Comparison of ENCODE assay signal across 18 mouse cellular contexts in genomic region chr3:9476336-9476735, GRCm38 (mm10).
"Had no signal": no experiment of that assay in that cellular context is flagged by ENCODE, and none has a peak within 500 bp of the region (broad histone marks: within the 10 kb centered on the region; RNA-seq: fewer than 3 reads in every experiment).

No protein-coding gene starts in this region.

- DNase-seq: liver, postnatal 0 days; lung, adult 2 months; lung, postnatal 14 days; lung, postnatal 36 days; midbrain, embryonic 14.5 days; right cerebral cortex, postnatal 14 days; thymus, adult 2 months; thymus, postnatal 25 days; thymus, postnatal 4 days had no signal

- H3K9me3 ChIP-seq: lung, embryonic 15.5 days; midbrain, embryonic 12.5 days; neural tube, embryonic 12.5 days; stomach, embryonic 15.5 days had no signal

- H3K27ac ChIP-seq: lung, embryonic 15.5 days; macrophage; midbrain, embryonic 12.5 days; neural tube, embryonic 12.5 days; stomach, embryonic 15.5 days; stomach, postnatal 0 days had no signal

- ATAC-seq: liver, postnatal 0 days; lung, postnatal 0 days; midbrain, embryonic 16.5 days had no signal

- H3K27me3 ChIP-seq: lung, embryonic 15.5 days; midbrain, embryonic 12.5 days; neural tube, embryonic 12.5 days; stomach, embryonic 15.5 days had no signal

- H3K36me3 ChIP-seq: lung, embryonic 15.5 days; midbrain, embryonic 12.5 days; neural tube, embryonic 12.5 days; stomach, embryonic 15.5 days had no signal

- H3K4me2 ChIP-seq: lung, embryonic 15.5 days; midbrain, embryonic 12.5 days; neural tube, embryonic 12.5 days; stomach, embryonic 15.5 days had no signal

- H3K9ac ChIP-seq: liver, postnatal 0 days; lung, embryonic 15.5 days; midbrain, embryonic 12.5 days; neural tube, embryonic 12.5 days; stomach, embryonic 15.5 days had no signal

- H3K4me3 ChIP-seq: lung, embryonic 15.5 days; megakaryocyte, embryonic 14.5 days; midbrain, embryonic 12.5 days; neural tube, embryonic 12.5 days; stomach, embryonic 15.5 days had no signal

- H3K4me1 ChIP-seq: lung, embryonic 15.5 days; midbrain, embryonic 12.5 days; neural tube, embryonic 12.5 days; stomach, embryonic 15.5 days had no signal
